Mouse (Mus musculus): ENCODE data around the gene Ngfr. TPM values are rescaled to one million over a fixed set of nuclear protein-coding genes. Genes with fewer than 3 reads are reported as not detected.
A peak's percentile ranks its signal among the peaks of the same experiment; 100 is the strongest.

Ngfr gene
- polyA plus RNA-seq, 1 experiment = 2.0 TPM

DNA sequence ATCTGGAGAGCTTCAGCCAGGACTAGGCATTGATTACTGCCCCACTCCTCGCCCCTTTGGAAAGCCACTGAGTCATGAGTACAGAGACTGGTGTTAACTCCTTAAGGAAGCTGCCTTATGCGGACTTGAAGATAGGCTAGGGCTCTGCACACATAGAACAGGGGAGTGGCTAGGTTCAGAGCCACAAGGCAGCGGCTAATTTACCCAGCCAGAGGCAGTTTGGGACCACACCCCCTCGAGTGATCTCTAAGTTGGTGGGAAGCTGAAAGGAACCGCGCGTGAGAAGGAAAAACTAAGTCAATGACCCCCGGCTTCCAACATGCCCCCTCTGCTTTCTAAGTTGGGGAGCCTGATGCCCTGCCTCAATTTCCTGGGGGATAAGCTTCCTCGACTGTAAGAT lies 2.9 kb downstream of the Ngfr start:
- Histone ChIP-seq H3K4me3 (ENCODE audit: low read depth, low read length) (no peak overlapping the region), H3K4me1 (ENCODE audit: control insufficient read depth, insufficient read depth, low read length) (peaks cover 3% of the 10 kb centered on the region), H3K27ac (ENCODE audit: insufficient read depth, low read length) (0 out of 2 replicates have a peak overlapping the region, but pooled peaks have one; percentile 6), H3K36me3 (ENCODE audit: control insufficient read depth, insufficient read depth, low read length, poor library complexity, severe bottlenecking) (no peaks in the 10 kb centered on the region), H3K9ac (ENCODE audit: low read depth, poor library complexity, severe bottlenecking) (no peak overlapping the region), H3K9me3 (replicated peaks; ENCODE audit: control insufficient read depth, insufficient read depth, low read length, poor library complexity, severe bottlenecking) (no peaks in the 10 kb centered on the region), H3K27me3 (ENCODE audit: control insufficient read depth, insufficient read depth, low read length, poor library complexity, severe bottlenecking) (0 out of 2 replicates have a peak, but pooled peaks cover 1% of the 10 kb centered on the region)
- TF ChIP-seq POLR2A (IDR thresholded peaks at IDR 0.05; ENCODE audit: insufficient read depth, low read length) = no peak

DNA sequence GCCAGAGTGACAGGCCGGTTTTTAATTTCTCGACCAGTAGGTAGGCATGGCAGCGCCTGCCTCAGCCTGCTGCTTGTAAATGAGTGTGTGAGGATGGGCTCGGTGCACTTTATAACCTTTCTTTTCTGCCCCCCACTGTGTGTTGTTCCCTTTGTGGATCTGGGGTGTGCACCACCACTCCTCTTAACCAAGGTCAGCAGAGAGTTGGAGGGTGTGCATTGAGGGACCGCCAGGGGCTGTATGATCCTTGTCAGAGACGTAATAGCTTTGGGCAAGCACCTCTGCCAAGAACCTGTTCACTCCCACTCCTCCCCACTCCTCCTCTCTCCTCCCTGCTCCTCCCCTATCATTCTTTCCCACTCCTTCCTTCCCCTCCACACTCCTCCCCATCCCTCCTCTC lies 4.1 kb downstream of the Ngfr start:
- Histone ChIP-seq H3K4me1 (ENCODE audit: control insufficient read depth, insufficient read depth, low read length) (peaks cover 3% of the 10 kb centered on the region), H3K4me3 (ENCODE audit: low read depth, low read length) (no peak overlapping the region), H3K27ac (ENCODE audit: insufficient read depth, low read length) (no peak overlapping the region), H3K9ac (ENCODE audit: low read depth, poor library complexity, severe bottlenecking) (no peak overlapping the region), H3K27me3 (ENCODE audit: control insufficient read depth, insufficient read depth, low read length, poor library complexity, severe bottlenecking) (0 out of 2 replicates have a peak, but pooled peaks cover 1% of the 10 kb centered on the region), H3K9me3 (replicated peaks; ENCODE audit: control insufficient read depth, insufficient read depth, low read length, poor library complexity, severe bottlenecking) (no peaks in the 10 kb centered on the region), H3K36me3 (ENCODE audit: control insufficient read depth, insufficient read depth, low read length, poor library complexity, severe bottlenecking) (no peaks in the 10 kb centered on the region)
- no peak for TF ChIP-seq CTCF (IDR thresholded peaks at IDR 0.05; ENCODE audit: low read depth, low read length)
- peak; percentile 49; the same call in 1 of the 2 replicates for TF ChIP-seq EP300 (IDR thresholded peaks at IDR 0.05; ENCODE audit: insufficient read depth, low read depth, low read length)
- TF ChIP-seq POLR2A (IDR thresholded peaks at IDR 0.05; ENCODE audit: insufficient read depth, low read length) = no peak

DNA sequence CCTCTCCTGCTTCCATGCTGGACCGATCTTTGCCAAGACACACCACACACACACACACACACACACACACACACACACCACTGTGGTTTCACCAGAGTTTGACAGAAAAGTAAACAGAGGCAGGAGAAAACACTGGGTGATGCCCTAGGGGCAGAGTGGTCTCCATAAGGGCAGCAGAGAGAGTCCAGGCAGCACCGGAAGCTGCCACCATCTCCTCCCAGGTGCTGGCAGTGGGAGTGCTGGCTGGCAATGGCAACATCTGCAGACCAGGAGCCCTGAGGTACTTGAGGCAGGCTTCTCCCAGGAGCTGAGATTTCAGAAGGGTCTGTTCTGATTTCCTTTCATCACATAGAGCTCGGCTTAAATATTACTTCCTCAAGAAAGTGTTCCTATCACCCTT lies 5.3 kb downstream of the Ngfr start:
- H3K27me3 ChIP-seq (ENCODE audit: control insufficient read depth, insufficient read depth, low read length, poor library complexity, severe bottlenecking) = 0 out of 2 replicates have a peak, but pooled peaks cover 1% of the 10 kb centered on the region
- TF ChIP-seq POLR2A (IDR thresholded peaks at IDR 0.05; ENCODE audit: insufficient read depth, low read length) = no peak
- no peak for TF ChIP-seq CTCF (IDR thresholded peaks at IDR 0.05; ENCODE audit: low read depth, low read length)
- TF ChIP-seq EP300 (IDR thresholded peaks at IDR 0.05; ENCODE audit: insufficient read depth, low read depth, low read length) = no peak
- H3K9ac ChIP-seq (ENCODE audit: low read depth, poor library complexity, severe bottlenecking) = no peak overlapping the region
- no peak overlapping the region for H3K27ac ChIP-seq (ENCODE audit: insufficient read depth, low read length)
- no peaks in the 10 kb centered on the region for H3K36me3 ChIP-seq (ENCODE audit: control insufficient read depth, insufficient read depth, low read length, poor library complexity, severe bottlenecking)
- no peak overlapping the region for H3K4me3 ChIP-seq (ENCODE audit: low read depth, low read length)
- no peaks in the 10 kb centered on the region for H3K9me3 ChIP-seq (replicated peaks; ENCODE audit: control insufficient read depth, insufficient read depth, low read length, poor library complexity, severe bottlenecking)
- H3K4me1 ChIP-seq (ENCODE audit: control insufficient read depth, insufficient read depth, low read length) = peaks cover 6% of the 10 kb centered on the region

DNA sequence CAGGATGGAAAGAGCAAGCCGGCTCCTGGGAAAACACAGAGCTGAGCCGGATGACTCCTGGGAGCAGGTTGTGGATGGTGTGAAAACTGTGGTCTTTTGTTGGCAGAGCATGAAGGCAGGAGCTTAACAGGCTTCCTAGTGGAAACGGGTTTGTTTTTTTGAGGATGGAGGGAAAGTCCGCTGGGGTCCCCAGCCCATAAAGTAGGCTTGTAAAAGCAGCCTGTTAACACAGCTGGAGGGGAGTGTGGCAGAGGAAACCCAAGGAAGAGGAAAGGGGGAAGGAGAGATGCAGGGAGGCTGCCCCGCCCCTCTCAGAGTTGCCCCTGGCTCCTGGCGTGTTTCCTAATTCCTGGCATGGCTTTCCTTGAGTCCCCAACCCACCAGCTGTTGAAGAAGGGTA lies 8.1 kb downstream of the Ngfr start:
- no peak for TF ChIP-seq CTCF (IDR thresholded peaks at IDR 0.05; ENCODE audit: low read depth, low read length)
- TF ChIP-seq EP300 (IDR thresholded peaks at IDR 0.05; ENCODE audit: insufficient read depth, low read depth, low read length) = no peak
- TF ChIP-seq POLR2A (IDR thresholded peaks at IDR 0.05; ENCODE audit: insufficient read depth, low read length) = no peak
- H3K27me3 ChIP-seq (ENCODE audit: control insufficient read depth, insufficient read depth, low read length, poor library complexity, severe bottlenecking) = no peaks in the 10 kb centered on the region
- no peak overlapping the region for H3K27ac ChIP-seq (ENCODE audit: insufficient read depth, low read length)
- H3K36me3 ChIP-seq (ENCODE audit: control insufficient read depth, insufficient read depth, low read length, poor library complexity, severe bottlenecking) = no peaks in the 10 kb centered on the region
- H3K9me3 ChIP-seq (replicated peaks; ENCODE audit: control insufficient read depth, insufficient read depth, low read length, poor library complexity, severe bottlenecking) = no peaks in the 10 kb centered on the region
- H3K9ac ChIP-seq (ENCODE audit: low read depth, poor library complexity, severe bottlenecking) = no peak overlapping the region
- peaks cover 6% of the 10 kb centered on the region for H3K4me1 ChIP-seq (ENCODE audit: control insufficient read depth, insufficient read depth, low read length)
- H3K4me3 ChIP-seq (ENCODE audit: low read depth, low read length) = no peak overlapping the region

DNA sequence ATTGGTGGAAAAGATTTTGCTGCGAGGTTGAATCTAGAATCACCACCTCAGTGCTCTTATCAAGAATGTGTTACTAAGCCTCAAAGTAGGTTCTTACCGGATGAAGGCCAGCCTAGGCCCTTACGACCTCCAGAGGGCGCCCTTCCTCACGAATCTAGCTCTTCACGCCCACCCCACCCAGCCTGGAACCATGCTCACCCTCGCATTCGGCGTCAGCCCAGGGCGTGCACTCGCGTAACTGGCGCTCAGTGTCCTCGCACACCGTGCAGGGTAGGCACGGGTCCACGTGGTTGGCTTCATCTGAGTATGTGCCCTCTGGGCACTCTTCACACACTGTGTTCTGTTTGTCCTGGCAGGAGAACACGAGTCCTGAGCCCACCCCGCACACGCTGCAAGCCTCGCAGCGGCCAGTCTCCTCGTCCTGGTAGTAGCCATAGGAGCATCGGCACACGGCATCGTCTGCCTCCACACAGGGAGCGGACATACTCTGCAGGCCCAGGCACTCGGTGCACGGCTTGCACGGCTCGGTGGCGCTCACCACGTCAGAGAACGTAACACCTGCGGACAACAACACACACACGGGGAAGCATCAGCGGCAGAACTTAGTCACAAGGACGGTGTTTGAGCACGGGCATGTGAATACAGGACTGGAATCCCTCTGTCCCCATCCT lies 9.6 kb downstream of the Ngfr start:
- H3K27me3 ChIP-seq (ENCODE audit: control insufficient read depth, insufficient read depth, low read length, poor library complexity, severe bottlenecking) = no peaks in the 10 kb centered on the region
- no peaks in the 10 kb centered on the region for H3K36me3 ChIP-seq (ENCODE audit: control insufficient read depth, insufficient read depth, low read length, poor library complexity, severe bottlenecking)
- peak overlapping the region; percentile 1 for H3K4me3 ChIP-seq (ENCODE audit: low read depth, low read length)
- no peak for TF ChIP-seq POLR2A (IDR thresholded peaks at IDR 0.05; ENCODE audit: insufficient read depth, low read length)
- peak; percentile 96 for TF ChIP-seq CTCF (IDR thresholded peaks at IDR 0.05; ENCODE audit: low read depth, low read length)
- TF ChIP-seq EP300 (IDR thresholded peaks at IDR 0.05; ENCODE audit: insufficient read depth, low read depth, low read length) = peak; percentile 49; the same call in 1 of the 2 replicates
- H3K4me1 ChIP-seq (ENCODE audit: control insufficient read depth, insufficient read depth, low read length) = peaks cover 6% of the 10 kb centered on the region
- no peak overlapping the region for H3K27ac ChIP-seq (ENCODE audit: insufficient read depth, low read length)
- no peaks in the 10 kb centered on the region for H3K9me3 ChIP-seq (replicated peaks; ENCODE audit: control insufficient read depth, insufficient read depth, low read length, poor library complexity, severe bottlenecking)
- H3K9ac ChIP-seq (ENCODE audit: low read depth, poor library complexity, severe bottlenecking) = no peak overlapping the region

DNA sequence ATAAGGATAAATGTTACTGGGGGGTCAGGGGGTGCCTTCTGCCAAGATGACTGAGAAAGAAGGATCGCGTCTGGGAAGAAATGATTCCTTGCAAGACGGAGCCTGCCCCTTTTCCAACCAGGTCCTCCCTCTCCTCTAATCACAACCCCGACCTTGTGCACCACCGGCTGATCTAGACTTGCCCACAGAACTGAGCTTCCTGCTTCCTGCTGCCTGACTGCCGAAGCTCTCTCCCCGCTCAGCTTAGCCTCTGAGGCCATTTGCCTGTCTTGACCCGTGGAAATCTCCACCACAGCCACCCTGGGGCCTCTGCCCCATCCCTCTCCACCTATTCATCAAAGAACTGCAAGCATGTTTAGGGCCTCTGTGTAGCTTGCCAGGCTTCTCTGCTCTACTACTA lies 11.2 kb downstream of the Ngfr start:
- TF ChIP-seq CTCF (IDR thresholded peaks at IDR 0.05; ENCODE audit: low read depth, low read length) = no peak
- TF ChIP-seq POLR2A (IDR thresholded peaks at IDR 0.05; ENCODE audit: insufficient read depth, low read length) = no peak
- no peak for TF ChIP-seq EP300 (IDR thresholded peaks at IDR 0.05; ENCODE audit: insufficient read depth, low read depth, low read length)
- Histone ChIP-seq H3K27ac (ENCODE audit: insufficient read depth, low read length) (no peak overlapping the region), H3K27me3 (ENCODE audit: control insufficient read depth, insufficient read depth, low read length, poor library complexity, severe bottlenecking) (no peaks in the 10 kb centered on the region), H3K9me3 (replicated peaks; ENCODE audit: control insufficient read depth, insufficient read depth, low read length, poor library complexity, severe bottlenecking) (no peaks in the 10 kb centered on the region), H3K4me3 (ENCODE audit: low read depth, low read length) (no peak overlapping the region), H3K36me3 (ENCODE audit: control insufficient read depth, insufficient read depth, low read length, poor library complexity, severe bottlenecking) (no peaks in the 10 kb centered on the region), H3K4me1 (ENCODE audit: control insufficient read depth, insufficient read depth, low read length) (peaks cover 6% of the 10 kb centered on the region), H3K9ac (ENCODE audit: low read depth, poor library complexity, severe bottlenecking) (no peak overlapping the region)

Data from ES-Bruce4 (cell line).